In genomic region chr2:116996302-116996701, GRCm38 (mm10) we compare ENCODE assay signal across 29 mouse cellular contexts.
A peak's percentile ranks its signal among the peaks of the same experiment; 100 is the strongest.
DNase-seq lines count a peak whose midpoint lies in the region; ATAC-seq and TF ChIP-seq lines count a peak whose summit lies in the region.
"Had no signal": no experiment of that assay in that cellular context is flagged by ENCODE, and none has a peak within 500 bp of the region (broad histone marks: within the 10 kb centered on the region; RNA-seq: fewer than 3 reads in every experiment).

No protein-coding gene starts in this region.

- H3K9me3 ChIP-seq in midbrain, embryonic 14.5 days (ENCODE audit: control insufficient read depth, low read length), result no peaks in the 10 kb centered on the region
- H3K9me3 ChIP-seq: heart, embryonic 10.5 days; heart, embryonic 15.5 days; hindbrain, embryonic 12.5 days; intestine, embryonic 15.5 days; limb, embryonic 13.5 days; lung, embryonic 15.5 days; megakaryocyte, embryonic 14.5 days; neural tube, embryonic 15.5 days; stomach, embryonic 15.5 days had no signal

- H3K9ac ChIP-seq in midbrain, embryonic 14.5 days (replicated peaks; ENCODE audit: low read length), result no peak overlapping the region
- H3K9ac ChIP-seq: heart, embryonic 15.5 days; hindbrain, embryonic 12.5 days; intestine, embryonic 15.5 days; limb, embryonic 13.5 days; lung, embryonic 15.5 days; neural tube, embryonic 15.5 days; stomach, embryonic 15.5 days had no signal

- no peaks in the 10 kb centered on the region for H3K4me1 ChIP-seq in midbrain, embryonic 14.5 days (ENCODE audit: control insufficient read depth, insufficient read depth, low read length)
- H3K4me1 ChIP-seq in kidney, adult 2 months (ENCODE audit: control insufficient read depth, insufficient read depth, low read length), result no peaks in the 10 kb centered on the region
- H3K4me1 ChIP-seq: hindbrain, embryonic 12.5 days; intestine, embryonic 15.5 days; limb, embryonic 13.5 days; lung, embryonic 15.5 days; neural tube, embryonic 15.5 days; stomach, embryonic 15.5 days had no signal

- no peaks in the 10 kb centered on the region for H3K36me3 ChIP-seq in midbrain, embryonic 14.5 days (ENCODE audit: control insufficient read depth, insufficient read depth, low read length)
- H3K36me3 ChIP-seq in kidney, adult 2 months (ENCODE audit: control insufficient read depth, insufficient read depth, low read length), result no peaks in the 10 kb centered on the region
- H3K36me3 ChIP-seq: heart, embryonic 10.5 days; heart, embryonic 15.5 days; hindbrain, embryonic 12.5 days; intestine, embryonic 15.5 days; limb, embryonic 13.5 days; lung, embryonic 15.5 days; neural tube, embryonic 15.5 days; stomach, embryonic 15.5 days had no signal

- H3K27ac ChIP-seq in midbrain, embryonic 14.5 days (replicated peaks; ENCODE audit: low read depth, low read length), result no peak overlapping the region
- H3K27ac ChIP-seq in kidney, adult 2 months (ENCODE audit: insufficient read depth, low read depth, low read length), result no peak overlapping the region
- H3K27ac ChIP-seq: gastrocnemius, adult 2 months; heart, embryonic 10.5 days; heart, embryonic 15.5 days; hindbrain, embryonic 12.5 days; hindbrain, postnatal 0 days; intestine, embryonic 15.5 days; kidney, postnatal 0 days; limb, embryonic 13.5 days; lung, embryonic 15.5 days; neural tube, embryonic 15.5 days; stomach, embryonic 15.5 days had no signal

- no peak for TF ChIP-seq CTCF in kidney, adult 2 months (conservative IDR thresholded peaks at IDR 0.05; ENCODE audit: insufficient read depth, insufficient read length, low read depth, low read length)

- 70% methylated on average over 6 of the region's 6 CpGs for WGBS in midbrain, embryonic 14.5 days
- WGBS in kidney, adult 2 months, result 88% methylated on average over 6 of the region's 6 CpGs

- peak; percentile 24 for ATAC-seq in common myeloid progenitor, adult 5-6 weeks (replicated peaks; ENCODE audit: low read depth, poor library complexity, severe bottlenecking)
- ATAC-seq in midbrain, embryonic 14.5 days (ENCODE audit: low FRiP score, low TSS enrichment), result no peak
- ATAC-seq: forebrain, embryonic 14.5 days; hindbrain, postnatal 0 days; intestine, embryonic 15.5 days; Patski had no signal

- no peak overlapping the region for H3K4me2 ChIP-seq in midbrain, embryonic 14.5 days (ENCODE audit: low read length)
- H3K4me2 ChIP-seq: heart, embryonic 15.5 days; hindbrain, embryonic 12.5 days; intestine, embryonic 15.5 days; limb, embryonic 13.5 days; liver, embryonic 11.5 days; lung, embryonic 15.5 days; neural tube, embryonic 15.5 days; stomach, embryonic 15.5 days had no signal

- no peaks in the 10 kb centered on the region for H3K27me3 ChIP-seq in midbrain, embryonic 14.5 days (ENCODE audit: control insufficient read depth, insufficient read depth, low read length)
- H3K27me3 ChIP-seq in kidney, adult 2 months (replicated peaks; ENCODE audit: control insufficient read depth, insufficient read depth, low read length), result no peaks in the 10 kb centered on the region
- H3K27me3 ChIP-seq: CH12.LX; heart, embryonic 15.5 days; hindbrain, embryonic 12.5 days; intestine, embryonic 15.5 days; limb, embryonic 13.5 days; lung, embryonic 15.5 days; megakaryocyte, embryonic 14.5 days; neural tube, embryonic 15.5 days; Patski; stomach, embryonic 15.5 days had no signal

- DNase-seq in retina, postnatal 1 day, result peak; percentile 2
- no peak for DNase-seq in retina, embryonic 14.5 days (ENCODE audit: low spot score)
- peak; percentile 13 for DNase-seq in midbrain, embryonic 14.5 days
- no peak for DNase-seq in ovary, adult 18-20 months (ENCODE audit: low spot score)
- no peak for DNase-seq in kidney, adult 2 months
- DNase-seq: adrenal gland, postnatal 36 days; cerebellum, adult 2 months; cerebellum, postnatal 14 days; gastrocnemius, adult 2 months; gastrocnemius, postnatal 36 days; heart, postnatal 36 days; kidney, adult 8-10 months; kidney, postnatal 4 days had no signal

- H3K4me3 ChIP-seq in midbrain, embryonic 14.5 days (replicated peaks; ENCODE audit: low read depth, low read length), result no peak overlapping the region
- H3K4me3 ChIP-seq in kidney, adult 2 months (ENCODE audit: insufficient read depth, low read depth, low read length), result no peak overlapping the region
- H3K4me3 ChIP-seq: gastrocnemius, adult 2 months; heart, embryonic 10.5 days; heart, embryonic 15.5 days; hindbrain, embryonic 12.5 days; intestine, embryonic 15.5 days; limb, embryonic 13.5 days; lung, embryonic 15.5 days; neural tube, embryonic 15.5 days; stomach, embryonic 15.5 days had no signal

- TF ChIP-seq POLR2A in kidney, adult 2 months (IDR thresholded peaks at IDR 0.05; ENCODE audit: low read depth, low read length), result no peak

Comparison
In these comparisons a context has a peak if more than half of its experiments do, and no peak if none do; other contexts are left out.
1. DNase-seq: peak in retina, postnatal 1 day (single experiment) and midbrain, embryonic 14.5 days (single experiment); none in retina, embryonic 14.5 days (single experiment), ovary, adult 18-20 months (single experiment) and kidney, adult 2 months (single experiment).